ENCODE assay signal across 22 mouse cellular contexts in genomic region chr10:57814295-57814694, GRCm38 (mm10). TPM values are rescaled to one million over a fixed set of nuclear protein-coding genes. Genes with fewer than 3 reads are reported as not detected.
DNase-seq lines count a peak whose midpoint lies in the region; ATAC-seq lines count a peak whose summit lies in the region.
"Had no signal": no experiment of that assay in that cellular context is flagged by ENCODE, and none has a peak within 500 bp of the region (broad histone marks: within the 10 kb centered on the region; RNA-seq: fewer than 3 reads in every experiment).

No protein-coding gene starts in this region.

- H3K4me2 ChIP-seq in midbrain, embryonic 11.5 days: no peak overlapping the region
- no peak overlapping the region for H3K4me2 ChIP-seq in midbrain, embryonic 14.5 days (ENCODE audit: low read length)
- no peak overlapping the region for H3K4me2 ChIP-seq in midbrain, embryonic 12.5 days (replicated peaks)
- H3K4me2 ChIP-seq in midbrain, embryonic 15.5 days: no peak overlapping the region

- H3K36me3 ChIP-seq in midbrain, embryonic 11.5 days (ENCODE audit: control insufficient read depth, insufficient read depth, low read length): peaks cover 3% of the 10 kb centered on the region; the same call in 1 of the 2 replicates
- no peaks in the 10 kb centered on the region for H3K36me3 ChIP-seq in midbrain, embryonic 14.5 days (ENCODE audit: control insufficient read depth, insufficient read depth, low read length)
- peaks cover 15% of the 10 kb centered on the region; the same call in 1 of the 2 replicates for H3K36me3 ChIP-seq in midbrain, embryonic 12.5 days
- H3K36me3 ChIP-seq in midbrain, embryonic 15.5 days (replicated peaks): no peaks in the 10 kb centered on the region
- H3K36me3 ChIP-seq: G1E had no signal

- ATAC-seq in midbrain, embryonic 11.5 days (ENCODE audit: low FRiP score): peak; percentile 63
- ATAC-seq in midbrain, embryonic 14.5 days (ENCODE audit: low FRiP score, low TSS enrichment): no peak
- 0 out of 2 replicates have a peak, but pooled peaks have one; percentile 63 for ATAC-seq in midbrain, embryonic 12.5 days (ENCODE audit: low FRiP score, low read depth)
- ATAC-seq in midbrain, embryonic 15.5 days (replicated peaks): no peak
- ATAC-seq: activated CD4-positive, CD25-positive, alpha-beta regulatory T cell, adult 4 months; CD4-positive, CD25-positive, alpha-beta regulatory T cell, adult 4 months; Patski had no signal

- H3K27ac ChIP-seq in midbrain, embryonic 11.5 days (ENCODE audit: low read depth, low read length): no peak overlapping the region
- no peak overlapping the region for H3K27ac ChIP-seq in midbrain, embryonic 14.5 days (replicated peaks; ENCODE audit: low read depth, low read length)
- no peak overlapping the region for H3K27ac ChIP-seq in midbrain, embryonic 12.5 days (replicated peaks)
- H3K27ac ChIP-seq in midbrain, embryonic 15.5 days: no peak overlapping the region

- peaks cover 13% of the 10 kb centered on the region; the same call in 1 of the 2 replicates for H3K27me3 ChIP-seq in midbrain, embryonic 11.5 days (ENCODE audit: control insufficient read depth, insufficient read depth, low read length)
- peaks cover 7% of the 10 kb centered on the region; the same call in 1 of the 2 replicates for H3K27me3 ChIP-seq in midbrain, embryonic 14.5 days (ENCODE audit: control insufficient read depth, insufficient read depth, low read length)
- peaks cover 38% of the 10 kb centered on the region for H3K27me3 ChIP-seq in midbrain, embryonic 12.5 days
- peaks cover 4% of the 10 kb centered on the region; the same call in 1 of the 2 replicates for H3K27me3 ChIP-seq in midbrain, embryonic 15.5 days (replicated peaks)
- H3K27me3 ChIP-seq: CH12.LX, Patski had no signal

- H3K4me3 ChIP-seq in midbrain, embryonic 11.5 days (ENCODE audit: low read depth, low read length): no peak overlapping the region
- no peak overlapping the region for H3K4me3 ChIP-seq in midbrain, embryonic 14.5 days (replicated peaks; ENCODE audit: low read depth, low read length)
- H3K4me3 ChIP-seq in midbrain, embryonic 12.5 days: no peak overlapping the region
- H3K4me3 ChIP-seq in midbrain, embryonic 15.5 days: no peak overlapping the region

- WGBS in midbrain, embryonic 11.5 days: 65% methylated on average over 2 of the region's 2 CpGs
- WGBS in midbrain, embryonic 14.5 days: 48% methylated on average over 2 of the region's 2 CpGs
- 59% methylated on average over 2 of the region's 2 CpGs for WGBS in midbrain, embryonic 12.5 days
- 57% methylated on average over 2 of the region's 2 CpGs for WGBS in midbrain, embryonic 15.5 days

- peak; percentile 15 for DNase-seq in embryo, embryonic 10.5 days (ENCODE audit: low spot score)
- no peak for DNase-seq in embryo, embryonic 9.5 days (ENCODE audit: extremely low spot score)
- DNase-seq in midbrain, embryonic 11.5 days (ENCODE audit: low spot score, missing footprints): no peak
- no peak for DNase-seq in midbrain, embryonic 14.5 days
- DNase-seq in mesoderm, embryonic 11.5 days (ENCODE audit: low read depth, low spot score): peak; percentile 10
- no peak for DNase-seq in cerebellum, adult 11-12 months
- DNase-seq: adrenal gland, adult 2 months; adrenal gland, adult 8-10 months; adrenal gland, postnatal 10 days; adrenal gland, postnatal 14 days; adrenal gland, postnatal 25 days; adrenal gland, postnatal 36 days; B cell, adult 2 months; cerebellum, adult 11 months; cerebellum, adult 18-20 months had no signal

- no peak overlapping the region for H3K9ac ChIP-seq in midbrain, embryonic 11.5 days (ENCODE audit: low read length)
- no peak overlapping the region for H3K9ac ChIP-seq in midbrain, embryonic 14.5 days (replicated peaks; ENCODE audit: low read length)
- H3K9ac ChIP-seq in midbrain, embryonic 12.5 days (replicated peaks): no peak overlapping the region
- no peak overlapping the region for H3K9ac ChIP-seq in midbrain, embryonic 15.5 days

- no peaks in the 10 kb centered on the region for H3K9me3 ChIP-seq in midbrain, embryonic 11.5 days (ENCODE audit: control insufficient read depth, low read length)
- no peaks in the 10 kb centered on the region for H3K9me3 ChIP-seq in midbrain, embryonic 14.5 days (ENCODE audit: control insufficient read depth, low read length)
- H3K9me3 ChIP-seq in midbrain, embryonic 12.5 days: no peaks in the 10 kb centered on the region
- H3K9me3 ChIP-seq in midbrain, embryonic 15.5 days: no peaks in the 10 kb centered on the region
- H3K9me3 ChIP-seq: G1E had no signal

- no peaks in the 10 kb centered on the region for H3K4me1 ChIP-seq in midbrain, embryonic 11.5 days (ENCODE audit: control insufficient read depth, insufficient read depth, low read length)
- H3K4me1 ChIP-seq in midbrain, embryonic 14.5 days (ENCODE audit: control insufficient read depth, insufficient read depth, low read length): no peaks in the 10 kb centered on the region
- H3K4me1 ChIP-seq in midbrain, embryonic 12.5 days: peaks cover 6% of the 10 kb centered on the region; the same call in 1 of the 2 replicates
- H3K4me1 ChIP-seq in midbrain, embryonic 15.5 days: no peaks in the 10 kb centered on the region

RNA-seq across cellular contexts. Expression of gene Smpdl3a, which starts 20.2 kb away (rescaled TPM):
- 10.1 and 11.8 TPM in 2 replicates for polyA plus RNA-seq in midbrain, embryonic 11.5 days (2014; fragmentation: Nextera tagmentation; extraction: Ambion mirVana)
- 16.6 and 18.7 TPM in 2 replicates for polyA plus RNA-seq in midbrain, embryonic 14.5 days (2014; fragmentation: Nextera tagmentation; extraction: Ambion mirVana)
- polyA plus RNA-seq in midbrain, embryonic 12.5 days (2016; fragmentation: Nextera tagmentation; extraction: Ambion mirVana): 8.3 and 10.1 TPM in 2 replicates
- 17.8 and 22.2 TPM in 2 replicates for polyA plus RNA-seq in midbrain, embryonic 15.5 days (2015; fragmentation: Nextera tagmentation; extraction: Ambion mirVana)
- polyA plus RNA-seq: G1E had no signal

RNA-seq across cellular contexts. Expression of gene Fabp7, which starts 29.6 kb away (rescaled TPM):
- polyA plus RNA-seq in midbrain, embryonic 11.5 days (2014; fragmentation: Nextera tagmentation; extraction: Ambion mirVana): 1,096 and 1,115 TPM in 2 replicates
- polyA plus RNA-seq in midbrain, embryonic 14.5 days (2014; fragmentation: Nextera tagmentation; extraction: Ambion mirVana): 1,508 and 1,932 TPM in 2 replicates
- polyA plus RNA-seq in midbrain, embryonic 12.5 days (2016; fragmentation: Nextera tagmentation; extraction: Ambion mirVana): 1,010 and 1,136 TPM in 2 replicates
- 1,183 and 1,204 TPM in 2 replicates for polyA plus RNA-seq in midbrain, embryonic 15.5 days (2015; fragmentation: Nextera tagmentation; extraction: Ambion mirVana)
- polyA plus RNA-seq: activated CD4-positive, CD25-positive, alpha-beta regulatory T cell, adult 4 months; adrenal gland, adult 2 months; CD4-positive, CD25-positive, alpha-beta regulatory T cell, adult 4 months; G1E had no signal

Comparison
In these comparisons a context has a peak if more than half of its experiments do, and no peak if none do; other contexts are left out.
1. DNase-seq: peak in embryo, embryonic 10.5 days (single experiment) and mesoderm, embryonic 11.5 days (single experiment); none in embryo, embryonic 9.5 days (single experiment), midbrain, embryonic 11.5 days (single experiment), midbrain, embryonic 14.5 days (single experiment) and cerebellum, adult 11-12 months (single experiment).
2. ATAC-seq: peak in midbrain, embryonic 11.5 days (single experiment) and midbrain, embryonic 12.5 days (single experiment); none in midbrain, embryonic 14.5 days (single experiment) and midbrain, embryonic 15.5 days (single experiment).